Mouse (Mus musculus): ENCODE data around the gene Chrna10. TPM values are rescaled to one million over a fixed set of nuclear protein-coding genes. Genes with fewer than 3 reads are reported as not detected.
A peak's percentile ranks its signal among the peaks of the same experiment; 100 is the strongest.

Chrna10 gene
- polyA plus RNA-seq, 1 experiment: 0.18 TPM

- TF ChIP-seq POLR2A (IDR thresholded peaks at IDR 0.05; ENCODE audit: low read depth, low read length) (no peak), CTCF (IDR thresholded peaks at IDR 0.05; ENCODE audit: extremely low read depth, insufficient read length, insufficient replicate concordance, low read depth, low read length) (no peak)
- 73% methylated on average over 5 of the region's 5 CpGs for WGBS
- H3K36me3 ChIP-seq (ENCODE audit: control insufficient read depth, insufficient read depth, low read length): peaks cover 31% of the 10 kb centered on the region
- H3K27me3 ChIP-seq (ENCODE audit: control insufficient read depth, insufficient read depth, low read length): no peaks in the 10 kb centered on the region
- H3K4me3 ChIP-seq (ENCODE audit: low read depth, low read length): no peak within 1 kb of the TSS
- H3K4me1 ChIP-seq (ENCODE audit: control insufficient read depth, insufficient read depth, insufficient read length, low read length): no peaks in the 10 kb centered on the region
- H3K27ac ChIP-seq (ENCODE audit: insufficient read depth, low read depth, low read length): no peak within 1 kb of the TSS
These were observed 33.8 kb downstream of the Chrna10 start, which contains the start of gene Trpc2 for GRCm38 (mm10) chr7:102082816-102083215. TSS of gene Trpc2 (plus strand) at chr7:102083116.

GRCm38 (mm10) chr7:102081784-102082183 lies 34.8 kb downstream of the Chrna10 start:
- H3K27me3 ChIP-seq (ENCODE audit: control insufficient read depth, insufficient read depth, low read length): no peaks in the 10 kb centered on the region
- WGBS: 92% methylated on average over 5 of the region's 5 CpGs
- TF ChIP-seq CTCF (IDR thresholded peaks at IDR 0.05; ENCODE audit: extremely low read depth, insufficient read length, insufficient replicate concordance, low read depth, low read length) (no peak), POLR2A (IDR thresholded peaks at IDR 0.05; ENCODE audit: low read depth, low read length) (no peak)
- H3K4me3 ChIP-seq (ENCODE audit: low read depth, low read length): no peak overlapping the region
- no peaks in the 10 kb centered on the region for H3K4me1 ChIP-seq (ENCODE audit: control insufficient read depth, insufficient read depth, insufficient read length, low read length)
- H3K36me3 ChIP-seq (ENCODE audit: control insufficient read depth, insufficient read depth, low read length): peaks cover 37% of the 10 kb centered on the region
- H3K27ac ChIP-seq (ENCODE audit: insufficient read depth, low read depth, low read length): no peak overlapping the region

- H3K36me3 ChIP-seq (ENCODE audit: control insufficient read depth, insufficient read depth, low read length): peaks cover 42% of the 10 kb centered on the region
- WGBS: 91% methylated on average over 8 of the region's 8 CpGs
- TF ChIP-seq POLR2A (IDR thresholded peaks at IDR 0.05; ENCODE audit: low read depth, low read length) (no peak), CTCF (IDR thresholded peaks at IDR 0.05; ENCODE audit: extremely low read depth, insufficient read length, insufficient replicate concordance, low read depth, low read length) (no peak)
- no peak overlapping the region for H3K4me3 ChIP-seq (ENCODE audit: low read depth, low read length)
- H3K4me1 ChIP-seq (ENCODE audit: control insufficient read depth, insufficient read depth, insufficient read length, low read length): no peaks in the 10 kb centered on the region
- H3K27me3 ChIP-seq (ENCODE audit: control insufficient read depth, insufficient read depth, low read length): no peaks in the 10 kb centered on the region
- no peak overlapping the region for H3K27ac ChIP-seq (ENCODE audit: insufficient read depth, low read depth, low read length)
These were observed 36.3 kb downstream of the Chrna10 start for GRCm38 (mm10) chr7:102080311-102080710.

GRCm38 (mm10) chr7:102078517-102078916 lies 38.1 kb downstream of the Chrna10 start:
- no peak overlapping the region for H3K4me3 ChIP-seq (ENCODE audit: low read depth, low read length)
- 68% methylated on average over 7 of the region's 7 CpGs for WGBS

GRCm38 (mm10) chr7:102076714-102077296 lies 39.8 kb downstream of the Chrna10 start:
- peak; percentile 68; the same call in 1 of the 2 replicates for TF ChIP-seq CTCF (IDR thresholded peaks at IDR 0.05; ENCODE audit: extremely low read depth, insufficient read length, insufficient replicate concordance, low read depth, low read length)
- no peak for TF ChIP-seq POLR2A (IDR thresholded peaks at IDR 0.05; ENCODE audit: low read depth, low read length)
- Histone ChIP-seq H3K36me3 (ENCODE audit: control insufficient read depth, insufficient read depth, low read length) (peaks cover 46% of the 10 kb centered on the region), H3K27ac (ENCODE audit: insufficient read depth, low read depth, low read length) (no peak overlapping the region), H3K4me3 (ENCODE audit: low read depth, low read length) (no peak overlapping the region), H3K4me1 (ENCODE audit: control insufficient read depth, insufficient read depth, insufficient read length, low read length) (no peaks in the 10 kb centered on the region), H3K27me3 (ENCODE audit: control insufficient read depth, insufficient read depth, low read length) (no peaks in the 10 kb centered on the region)
- WGBS: 80% methylated on average over 7 of the region's 7 CpGs

More at GRCm38 (mm10) chr7:102078517-102078916, 38.1 kb downstream of the Chrna10 start:
- H3K27me3 ChIP-seq (ENCODE audit: control insufficient read depth, insufficient read depth, low read length): no peaks in the 10 kb centered on the region
- peaks cover 45% of the 10 kb centered on the region for H3K36me3 ChIP-seq (ENCODE audit: control insufficient read depth, insufficient read depth, low read length)
- H3K4me1 ChIP-seq (ENCODE audit: control insufficient read depth, insufficient read depth, insufficient read length, low read length): no peaks in the 10 kb centered on the region
- H3K27ac ChIP-seq (ENCODE audit: insufficient read depth, low read depth, low read length): no peak overlapping the region
- no peak for TF ChIP-seq CTCF (IDR thresholded peaks at IDR 0.05; ENCODE audit: extremely low read depth, insufficient read length, insufficient replicate concordance, low read depth, low read length)
- TF ChIP-seq POLR2A (IDR thresholded peaks at IDR 0.05; ENCODE audit: low read depth, low read length): no peak

- no peak for TF ChIP-seq POLR2A (IDR thresholded peaks at IDR 0.05; ENCODE audit: low read depth, low read length)
- H3K4me1 ChIP-seq (ENCODE audit: control insufficient read depth, insufficient read depth, insufficient read length, low read length): peaks cover 3% of the 10 kb centered on the region; the same call in 1 of the 2 replicates
- H3K27ac ChIP-seq (ENCODE audit: insufficient read depth, low read depth, low read length): no peak overlapping the region
- H3K4me3 ChIP-seq (ENCODE audit: low read depth, low read length): no peak overlapping the region
- no peaks in the 10 kb centered on the region for H3K27me3 ChIP-seq (ENCODE audit: control insufficient read depth, insufficient read depth, low read length)
- 46% methylated on average over 6 of the region's 6 CpGs for WGBS
- no peaks in the 10 kb centered on the region for H3K36me3 ChIP-seq (ENCODE audit: control insufficient read depth, insufficient read depth, low read length)
These were observed 50.3 kb downstream of the Chrna10 start for GRCm38 (mm10) chr7:102066363-102066762.

- Histone ChIP-seq H3K36me3 (ENCODE audit: control insufficient read depth, insufficient read depth, low read length) (no peaks in the 10 kb centered on the region), H3K27me3 (ENCODE audit: control insufficient read depth, insufficient read depth, low read length) (no peaks in the 10 kb centered on the region), H3K27ac (ENCODE audit: insufficient read depth, low read depth, low read length) (peak within 1 kb of the TSS; percentile 83), H3K4me3 (ENCODE audit: low read depth, low read length) (peak within 1 kb of the TSS; percentile 91), H3K4me1 (ENCODE audit: control insufficient read depth, insufficient read depth, insufficient read length, low read length) (peaks cover 3% of the 10 kb centered on the region; the same call in 1 of the 2 replicates)
- peak; percentile 73 for TF ChIP-seq POLR2A (IDR thresholded peaks at IDR 0.05; ENCODE audit: low read depth, low read length)
- TF ChIP-seq CTCF (IDR thresholded peaks at IDR 0.05; ENCODE audit: extremely low read depth, insufficient read length, insufficient replicate concordance, low read depth, low read length): no peak
- WGBS: under 1% methylated on average over 56 of the region's 56 CpGs
These were observed 51.4 kb downstream of the Chrna10 start, which contains the start of the genes Rnf121, Xndc1 and Xntrpc for GRCm38 (mm10) chr7:102065046-102065891. TSS of gene Rnf121 (minus strand) at chr7:102065469. TSS of gene Xndc1 (plus strand) at chr7:102065511. TSS of gene Xntrpc (plus strand) at chr7:102065713.

Data from small intestine, adult 2 months (tissue).